Mouse (Mus musculus): ENCODE results near the gene Adgrb2. TPM values are rescaled to one million over a fixed set of nuclear protein-coding genes. Genes with fewer than 3 reads are reported as not detected.

Adgrb2 gene
- polyA plus RNA-seq, 1 experiment: 6.7 TPM

DNA sequence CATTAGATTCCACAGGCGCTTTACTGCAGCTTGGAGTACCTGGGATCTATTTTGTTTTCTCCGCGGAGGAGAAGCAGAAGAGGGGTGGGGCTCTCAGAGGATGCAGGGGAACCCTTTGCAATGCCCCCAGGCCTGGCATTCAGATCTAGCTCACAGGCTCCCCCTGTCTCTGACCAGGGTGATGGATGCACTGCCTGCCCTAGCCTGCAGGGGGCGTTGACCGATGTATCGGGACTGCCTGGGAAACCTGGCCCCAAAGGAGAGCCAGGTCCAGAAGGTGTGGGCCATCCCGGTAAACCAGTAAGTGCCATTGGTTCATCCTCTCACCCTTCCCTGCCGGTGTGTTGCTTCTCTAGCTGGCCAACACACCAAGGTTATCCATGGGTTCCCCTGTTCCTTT, 82.1 kb downstream of the Adgrb2 start:
- Histone ChIP-seq H3K27ac (ENCODE audit: control insufficient read depth, insufficient read depth, low read length) (no peak overlapping the region), H3K4me3 (ENCODE audit: control insufficient read depth, insufficient read depth, low read length) (no peak overlapping the region), H3K27me3 (ENCODE audit: control insufficient read depth, insufficient read depth, low read length) (no peaks in the 10 kb centered on the region), H3K36me3 (ENCODE audit: control insufficient read depth, insufficient read depth, low read length) (no peaks in the 10 kb centered on the region), H3K4me1 (replicated peaks; ENCODE audit: control insufficient read depth, insufficient read depth, low read length) (no peaks in the 10 kb centered on the region)
- WGBS: 36% methylated on average over 8 of the region's 8 CpGs
- DNase-seq: peak; percentile 39
- TF ChIP-seq CTCF (IDR thresholded peaks at IDR 0.05; ENCODE audit: borderline replicate concordance, control insufficient read depth, extremely low read depth, insufficient read depth, low read length, poor library complexity) (peak; percentile 78), POLR2A (IDR thresholded peaks at IDR 0.05; ENCODE audit: control insufficient read depth, extremely low read depth, insufficient read depth, low read length, poor library complexity) (no peak)

DNA sequence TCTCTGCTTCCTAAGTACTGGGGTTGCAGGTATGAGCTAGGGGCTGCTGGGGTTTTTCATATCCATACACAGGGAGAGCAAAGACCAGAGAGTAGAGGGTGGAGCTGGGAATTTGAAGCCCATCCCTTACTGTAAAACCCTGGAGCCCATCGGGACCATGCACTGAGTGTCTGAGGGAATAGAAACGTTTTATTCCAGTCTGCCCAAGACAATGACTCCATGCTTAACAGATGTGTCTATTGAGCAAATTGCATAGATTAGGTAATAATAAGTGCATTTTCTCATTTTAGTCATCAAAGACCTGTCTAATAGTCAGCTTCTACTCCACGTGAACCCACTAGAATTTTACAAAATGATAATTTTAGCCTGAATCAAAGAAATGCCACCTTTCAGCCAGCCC, 85.9 kb downstream of the Adgrb2 start:
- Histone ChIP-seq H3K27me3 (ENCODE audit: control insufficient read depth, insufficient read depth, low read length) (no peaks in the 10 kb centered on the region), H3K4me3 (ENCODE audit: control insufficient read depth, insufficient read depth, low read length) (no peak overlapping the region), H3K36me3 (ENCODE audit: control insufficient read depth, insufficient read depth, low read length) (no peaks in the 10 kb centered on the region), H3K27ac (ENCODE audit: control insufficient read depth, insufficient read depth, low read length) (no peak overlapping the region), H3K4me1 (replicated peaks; ENCODE audit: control insufficient read depth, insufficient read depth, low read length) (0 out of 2 replicates have a peak, but pooled peaks cover 5% of the 10 kb centered on the region)
- DNase-seq: no peak
- no peak for TF ChIP-seq POLR2A (IDR thresholded peaks at IDR 0.05; ENCODE audit: control insufficient read depth, extremely low read depth, insufficient read depth, low read length, poor library complexity)
- no peak for TF ChIP-seq CTCF (IDR thresholded peaks at IDR 0.05; ENCODE audit: borderline replicate concordance, control insufficient read depth, extremely low read depth, insufficient read depth, low read length, poor library complexity)
- WGBS: 86% methylated on average over 3 of the region's 3 CpGs

DNA sequence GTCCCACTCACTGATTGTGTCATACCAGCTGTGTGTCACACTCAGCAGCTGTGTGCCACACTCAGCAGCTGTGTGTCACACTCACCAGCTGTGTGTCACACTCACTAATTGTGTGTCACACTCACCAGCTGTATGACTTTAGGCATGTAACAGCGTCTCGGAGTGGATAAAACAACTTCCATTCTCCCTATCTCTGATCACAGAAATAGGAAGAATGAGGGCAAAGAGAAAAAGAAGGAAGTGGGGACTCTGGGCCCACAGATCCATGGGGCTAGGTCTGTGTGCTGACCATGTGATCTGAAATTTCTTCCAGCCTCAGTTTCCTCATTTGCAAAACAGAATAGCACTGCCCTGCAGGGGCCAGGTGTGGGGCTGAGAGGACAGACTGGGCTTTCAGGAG, 87.1 kb downstream of the Adgrb2 start:
- 67% methylated on average over 2 of the region's 2 CpGs for WGBS
- no peaks in the 10 kb centered on the region for H3K36me3 ChIP-seq (ENCODE audit: control insufficient read depth, insufficient read depth, low read length)
- no peaks in the 10 kb centered on the region for H3K27me3 ChIP-seq (ENCODE audit: control insufficient read depth, insufficient read depth, low read length)
- 0 out of 2 replicates have a peak, but pooled peaks cover 5% of the 10 kb centered on the region for H3K4me1 ChIP-seq (replicated peaks; ENCODE audit: control insufficient read depth, insufficient read depth, low read length)
- H3K4me3 ChIP-seq (ENCODE audit: control insufficient read depth, insufficient read depth, low read length): no peak overlapping the region
- H3K27ac ChIP-seq (ENCODE audit: control insufficient read depth, insufficient read depth, low read length): no peak overlapping the region
- TF ChIP-seq CTCF (IDR thresholded peaks at IDR 0.05; ENCODE audit: borderline replicate concordance, control insufficient read depth, extremely low read depth, insufficient read depth, low read length, poor library complexity): no peak
- TF ChIP-seq POLR2A (IDR thresholded peaks at IDR 0.05; ENCODE audit: control insufficient read depth, extremely low read depth, insufficient read depth, low read length, poor library complexity): no peak
- DNase-seq: no peak

Other genes with a start within 250 kb of the Adgrb2 start
- 126 and 209 TPM in 2 replicates for gene Khdrbs1, start 242.6 kb upstream of the Adgrb2 start, polyA plus RNA-seq (2012; rRNA removed)
- gene Ptp4a2, start 173.7 kb upstream of the Adgrb2 start, polyA plus RNA-seq (2012; rRNA removed): 59.5 and 71.6 TPM in 2 replicates
- 0.08 and 0.11 TPM in 2 replicates for gene Spocd1, start 55.6 kb upstream of the Adgrb2 start, polyA plus RNA-seq (2012; rRNA removed)
- 2.6 and 4.4 TPM in 2 replicates for gene Col16a1, start 63.0 kb downstream of the Adgrb2 start, polyA plus RNA-seq (2012; rRNA removed)
- 103 and 105 TPM in 2 replicates for gene Pef1, start 117.7 kb downstream of the Adgrb2 start, polyA plus RNA-seq (2012; rRNA removed)
- gene Hcrtr1, start 154.5 kb downstream of the Adgrb2 start, polyA plus RNA-seq (2012; rRNA removed): 0.30 and 1.1 TPM in 2 replicates
- gene Tinagl1, start 190.3 kb downstream of the Adgrb2 start, polyA plus RNA-seq (2012; rRNA removed): 32.7 and 40.3 TPM in 2 replicates
- 0.13 and 0.32 TPM in 2 replicates for gene Gm853, start 237.5 kb downstream of the Adgrb2 start, polyA plus RNA-seq (2012; rRNA removed)